Mouse (Mus musculus): ENCODE measurements around the gene Tnf. TPM values are rescaled to one million over a fixed set of nuclear protein-coding genes. Genes with fewer than 3 reads are reported as not detected.
"Not testable (repeated sequence)": the region's sequence is repeated elsewhere in the genome, so short reads cannot be mapped to it uniquely, and the experiment has no call there.

Tnf gene
- total RNA-seq, 2 experiments from 2014 or later, result 30.0 to 34.6 TPM

DNA sequence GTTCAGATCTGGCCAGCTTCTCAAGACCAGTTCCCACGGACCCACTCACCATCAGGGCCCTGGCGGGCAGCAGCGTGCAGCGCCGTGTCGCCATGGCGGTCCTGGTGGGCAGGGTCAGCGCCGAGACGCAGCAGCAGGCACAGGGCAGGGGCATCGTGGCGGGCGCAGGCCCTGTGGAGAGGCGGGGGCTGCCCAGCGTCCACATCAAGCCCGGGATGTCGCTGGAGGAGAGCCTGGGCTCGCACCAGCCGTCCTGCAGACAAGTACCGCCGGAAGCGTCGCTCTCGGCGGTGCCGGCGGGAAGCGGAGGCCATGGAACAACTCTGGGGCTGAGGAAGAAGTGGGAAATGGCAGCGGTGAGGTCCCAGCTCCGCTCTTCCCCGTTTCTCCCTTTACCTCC lies 33.1 kb upstream of the Tnf start:
- no peak for ATAC-seq (ENCODE audit: poor library complexity, severe bottlenecking)

- ATAC-seq (ENCODE audit: poor library complexity, severe bottlenecking), result not testable (repeated sequence)
These were observed 32.3 kb upstream of the Tnf start for GRCm38 (mm10) chr17:35234090-35234489.

GRCm38 (mm10) chr17:35233114-35233980 lies 31.5 kb upstream of the Tnf start, which contains the start of gene Atp6v1g2:
Atp6v1g2 (plus strand) TSS chr17:35233660.
- no peak for ATAC-seq (ENCODE audit: poor library complexity, severe bottlenecking)

- no peak for ATAC-seq (ENCODE audit: poor library complexity, severe bottlenecking)
These were observed 30.9 kb upstream of the Tnf start for GRCm38 (mm10) chr17:35232659-35233058.

- ATAC-seq (ENCODE audit: poor library complexity, severe bottlenecking), result peak; percentile 31
These were observed 30.2 kb upstream of the Tnf start for GRCm38 (mm10) chr17:35232043-35232442.

GRCm38 (mm10) chr17:35231022-35231421 lies 29.2 kb upstream of the Tnf start:
- ATAC-seq (ENCODE audit: poor library complexity, severe bottlenecking), result peak; percentile 63

DNA sequence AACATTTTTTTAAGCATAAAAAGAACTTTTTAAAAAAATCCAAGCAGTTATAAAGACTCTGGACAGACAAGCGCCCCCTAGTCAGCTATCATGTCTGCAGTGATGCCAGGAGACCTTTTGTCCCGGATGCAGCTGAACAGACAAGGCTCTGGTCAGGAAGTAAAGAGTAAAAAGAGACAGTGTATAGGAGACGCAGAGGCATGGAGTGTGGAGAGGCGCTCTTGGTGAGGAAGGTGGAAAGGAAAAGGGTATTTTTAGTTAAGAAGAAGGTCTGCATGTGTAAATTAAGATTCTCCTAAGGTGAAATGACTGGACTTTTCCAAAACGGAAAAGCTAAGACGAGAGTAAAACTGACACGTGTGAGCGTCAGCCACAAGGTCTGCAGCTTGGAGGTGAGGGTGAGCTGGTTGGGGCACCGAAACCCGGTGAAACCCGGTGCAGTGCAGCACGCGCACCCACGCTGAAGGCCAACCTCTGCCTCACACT lies 24.8 kb upstream of the Tnf start:
- no peak for ATAC-seq (ENCODE audit: poor library complexity, severe bottlenecking)

DNA sequence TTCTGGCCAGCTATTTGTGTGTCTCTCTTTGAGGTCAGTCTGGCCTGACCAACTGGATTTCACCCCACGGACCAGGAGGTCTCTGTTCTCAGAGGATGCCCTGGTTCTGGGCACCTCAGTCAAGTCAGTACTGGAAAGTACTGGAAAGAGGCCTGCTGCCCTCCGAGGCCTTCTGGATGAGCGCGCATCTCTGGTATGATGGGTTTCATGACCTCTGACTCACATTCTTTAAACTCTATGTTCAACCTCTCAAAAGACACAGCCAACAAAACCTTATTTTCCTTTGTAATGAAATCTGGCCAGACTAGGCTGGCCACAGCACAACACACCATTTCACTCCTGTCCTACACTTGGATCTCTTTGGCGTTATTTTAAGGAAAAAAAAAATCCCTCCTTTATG lies 23.6 kb upstream of the Tnf start:
- no peak for ATAC-seq (ENCODE audit: poor library complexity, severe bottlenecking)

DNA sequence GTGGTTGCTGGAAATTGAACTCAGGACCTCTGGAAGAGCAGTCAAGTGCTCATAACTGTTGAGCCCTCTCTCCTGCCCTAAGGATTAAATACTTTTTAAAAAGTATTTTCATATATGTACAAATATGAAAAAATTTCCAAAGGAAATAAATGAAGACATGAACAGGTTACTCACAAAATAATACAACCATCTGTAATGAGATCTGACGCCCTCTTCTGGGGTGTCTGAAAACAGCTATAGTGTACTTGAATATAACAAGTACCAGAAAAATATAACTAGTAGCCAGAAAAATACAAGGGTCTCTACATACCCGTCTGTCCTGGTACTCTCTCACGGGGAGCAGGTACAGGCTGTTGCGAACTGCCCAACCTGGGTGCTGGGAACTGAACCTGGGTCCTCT lies 22.8 kb upstream of the Tnf start:
- ATAC-seq (ENCODE audit: poor library complexity, severe bottlenecking), result no peak

GRCm38 (mm10) chr17:35222299-35222698 lies 20.5 kb upstream of the Tnf start:
- ATAC-seq (ENCODE audit: poor library complexity, severe bottlenecking), result peak; percentile 59

DNA sequence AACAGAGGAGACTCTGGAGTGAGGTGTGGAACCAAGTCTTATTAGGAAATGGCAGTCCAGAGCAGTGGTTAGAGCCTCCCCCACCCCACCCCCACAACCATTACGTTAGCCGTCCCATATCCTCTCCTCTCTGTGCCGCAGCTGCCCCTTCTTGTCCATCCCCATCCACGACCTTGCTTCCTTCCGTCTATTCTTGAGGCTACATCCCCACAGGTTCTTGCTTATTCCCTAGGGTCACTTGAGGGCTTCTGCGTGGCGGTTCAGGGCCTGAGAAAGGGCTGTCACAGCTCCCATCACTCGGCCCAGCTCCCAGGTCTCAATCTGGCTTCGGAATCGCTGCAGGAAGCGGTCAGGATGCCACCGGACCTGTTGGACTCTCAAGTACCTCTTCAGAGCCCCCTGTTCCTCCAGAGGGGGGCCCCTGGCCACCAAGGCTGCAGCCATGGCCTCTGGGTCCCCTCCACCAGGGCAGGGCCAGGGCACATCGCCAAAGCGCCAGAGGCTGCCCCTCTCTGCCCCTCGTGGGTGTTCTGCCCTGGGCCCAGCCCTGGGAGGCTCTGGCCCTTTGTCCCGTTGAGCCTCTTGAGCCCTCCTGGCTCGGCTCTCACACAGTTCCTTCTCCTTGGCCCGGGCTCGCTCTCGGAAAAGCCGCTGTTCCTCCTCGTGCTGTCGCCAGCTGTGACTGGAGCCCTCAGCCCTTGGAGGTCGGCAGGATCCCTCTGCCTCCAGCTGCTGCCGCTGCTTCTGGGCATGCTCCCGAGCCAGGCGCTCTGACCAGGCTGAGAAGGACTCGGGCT lies 18.5 kb upstream of the Tnf start, which contains the start of gene Gm16181:
Gene Gm16181, plus strand, starts transcription at position 679 of the 797 bp plus-strand sequence.
- ATAC-seq (ENCODE audit: poor library complexity, severe bottlenecking), result peak; percentile 11; the same call in 1 of the 2 replicates

DNA sequence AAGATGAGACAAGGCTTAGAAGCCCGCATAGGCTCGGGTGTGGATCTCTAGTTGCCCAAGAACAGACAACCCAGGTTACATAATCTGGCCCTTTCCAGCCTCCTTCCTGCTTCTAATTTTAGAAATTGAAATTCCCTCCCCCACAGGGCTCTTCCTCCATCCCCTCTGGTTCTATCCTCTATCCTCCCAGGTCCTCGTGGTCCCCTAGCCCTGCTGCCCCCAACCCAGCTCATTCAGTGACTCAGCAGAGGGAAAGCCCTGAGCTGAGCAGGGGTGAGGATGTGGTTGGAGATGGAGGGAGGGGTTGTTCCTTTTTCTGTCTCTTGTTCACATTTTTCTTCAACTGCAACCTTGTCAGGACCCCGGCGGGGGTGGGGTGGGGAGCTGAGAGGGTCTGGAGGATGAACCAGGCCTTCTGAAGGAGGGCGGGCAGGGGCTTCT lies 17.8 kb upstream of the Tnf start:
- ATAC-seq (ENCODE audit: poor library complexity, severe bottlenecking), result peak; percentile 68

DNA sequence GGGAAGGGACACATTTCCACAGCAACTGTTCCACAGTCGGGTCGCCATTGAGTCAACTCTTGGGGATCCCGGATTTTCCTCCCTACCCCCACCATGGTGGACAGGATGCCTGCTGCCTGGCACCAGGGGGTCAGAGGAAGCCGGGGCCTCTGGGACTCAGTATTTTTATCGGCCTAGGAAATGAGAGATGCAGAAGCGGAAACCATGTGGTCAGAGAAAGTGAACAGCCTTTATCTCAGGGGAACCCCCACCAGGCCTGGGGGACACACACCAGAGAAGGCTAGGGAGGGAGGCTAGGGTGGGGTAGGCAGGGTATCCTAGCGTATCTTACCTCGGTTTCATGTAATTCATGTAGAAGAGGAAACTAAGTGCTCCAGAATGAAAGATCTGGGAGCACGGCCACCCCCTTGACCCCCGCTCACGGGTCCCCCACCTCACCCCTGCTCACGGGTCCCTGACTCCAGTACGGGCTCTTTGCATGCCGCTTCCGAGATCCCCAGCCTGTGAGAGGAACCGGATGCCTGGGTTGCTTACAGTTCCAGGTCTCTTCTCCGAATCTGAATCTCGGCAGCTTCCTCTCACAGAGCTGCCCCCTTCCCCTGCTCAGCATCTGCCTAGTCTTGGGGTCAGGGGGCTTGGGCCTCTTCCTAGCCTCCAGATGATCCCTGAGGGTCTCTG lies 16.8 kb upstream of the Tnf start:
- ATAC-seq (ENCODE audit: poor library complexity, severe bottlenecking), result peak; percentile 36

- no peak for ATAC-seq (ENCODE audit: poor library complexity, severe bottlenecking)
These were observed 11.3 kb upstream of the Tnf start for GRCm38 (mm10) chr17:35213071-35213470.

DNA sequence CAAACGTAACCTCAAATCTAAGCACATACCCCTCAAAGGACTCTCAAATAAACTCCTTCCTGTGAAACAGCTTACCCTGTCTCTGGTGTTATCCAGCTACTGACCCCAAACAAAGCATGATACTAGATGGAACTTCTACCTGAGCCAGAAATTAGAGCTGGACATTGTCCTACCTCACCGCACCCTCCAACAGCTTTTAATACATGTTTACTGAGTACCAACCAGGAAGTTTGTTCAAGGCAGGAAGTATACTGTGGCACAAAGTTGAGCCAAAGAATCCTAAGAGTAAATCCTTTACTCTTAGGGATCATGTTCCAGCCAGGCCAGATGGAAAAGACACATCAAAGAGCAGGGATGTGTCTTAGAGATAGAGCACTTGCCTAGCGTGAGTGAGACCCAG lies 8.8 kb upstream of the Tnf start:
- no peak for ATAC-seq (ENCODE audit: poor library complexity, severe bottlenecking)

GRCm38 (mm10) chr17:35209785-35210535 lies 8.2 kb upstream of the Tnf start:
- peak; percentile 79 for ATAC-seq (ENCODE audit: poor library complexity, severe bottlenecking)

GRCm38 (mm10) chr17:35205380-35205769 lies 3.6 kb upstream of the Tnf start:
- ATAC-seq (ENCODE audit: poor library complexity, severe bottlenecking), result no peak

DNA sequence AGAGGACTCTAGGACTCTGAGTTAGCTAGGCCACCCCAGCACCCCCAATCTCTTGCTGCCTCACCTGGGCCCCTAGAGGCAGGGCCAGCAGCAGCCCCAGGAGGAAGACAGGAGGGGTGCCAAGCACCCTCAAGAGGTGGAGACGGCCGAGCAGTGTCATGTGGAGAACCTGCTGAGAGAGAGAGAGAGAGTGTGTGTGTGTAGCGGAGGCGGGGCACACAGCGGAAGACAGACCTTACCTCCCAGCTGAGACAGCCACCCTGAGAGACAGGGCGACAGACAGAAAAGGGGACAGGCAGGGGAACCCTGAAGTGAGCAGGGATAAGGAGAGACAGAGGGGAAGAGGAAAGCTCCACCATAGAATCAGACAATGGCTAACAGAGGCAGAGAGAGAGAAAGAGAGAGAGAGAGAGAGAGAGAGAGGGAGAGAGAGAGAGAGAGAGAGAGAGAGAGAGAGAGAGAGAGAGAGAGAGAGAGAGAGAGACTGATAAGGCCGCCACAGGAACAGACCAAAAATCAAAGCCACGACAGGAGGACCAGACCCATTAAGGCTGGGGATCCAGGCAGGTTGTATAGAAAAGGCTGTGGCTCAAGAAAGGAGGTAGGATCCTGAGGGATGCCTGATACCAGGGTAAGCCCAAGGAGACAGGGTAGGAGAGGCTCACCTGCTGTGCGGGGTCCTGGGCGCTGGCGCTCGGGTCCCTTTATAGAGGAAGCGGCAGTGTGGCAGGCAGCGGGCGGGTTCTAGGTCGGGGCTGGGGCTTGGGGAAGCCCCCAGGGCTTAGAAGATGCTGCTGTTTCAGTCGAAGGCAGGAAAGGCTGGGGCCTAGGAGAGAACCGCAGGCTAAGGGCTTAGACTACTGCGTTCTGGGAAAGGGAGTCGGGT lies 2.9 kb upstream of the Tnf start, which contains the start of gene Lta:
Gene Lta, minus strand, starts transcription at position 858 of the 886 bp plus-strand sequence.
- no peak for ATAC-seq (ENCODE audit: poor library complexity, severe bottlenecking)

- no peak for ATAC-seq (ENCODE audit: poor library complexity, severe bottlenecking)
These were observed 635 bp upstream of the Tnf start for GRCm38 (mm10) chr17:35202442-35202841.
